Mouse (Mus musculus): ENCODE data around the gene Unc119b. TPM values are rescaled to one million over a fixed set of nuclear protein-coding genes. Genes with fewer than 3 reads are reported as not detected.
"Not testable (repeated sequence)": the region's sequence is repeated elsewhere in the genome, so short reads cannot be mapped to it uniquely, and the experiment has no call there.

Unc119b gene
- total and polyA plus RNA-seq, 3 experiments = 12.5 to 32.8 (median 14.3) TPM

- Histone ChIP-seq H3K36me3 (replicated peaks) (peaks cover 58% of the 10 kb centered on the region), H3K4me3 (ENCODE audit: low read depth, low read length) (peak within 1 kb of the TSS; percentile 78), H3K4me1 (ENCODE audit: insufficient read depth, low read depth, low read length) (peaks cover 19% of the 10 kb centered on the region), H3K27me3 (ENCODE audit: insufficient read depth, low read length) (no peaks in the 10 kb centered on the region), H3K9me3 (replicated peaks) (peaks cover 3% of the 10 kb centered on the region; the same call in 1 of the 2 replicates)
- ATAC-seq (ENCODE audit: extremely low read depth, insufficient number of reproducible peaks, low FRiP score, poor library complexity, severe bottlenecking) (peak; percentile 85), DNase-seq (ENCODE audit: low spot score) (peak; percentile 99)
- TF ChIP-seq POLR2AphosphoS5 (IDR thresholded peaks at IDR 0.05; ENCODE audit: insufficient replicate concordance, low read depth, low read length) (no peak), GATA2 (IDR thresholded peaks at IDR 0.05; ENCODE audit: borderline replicate concordance, low read depth, low read length) (no peak), CTCF (IDR thresholded peaks at IDR 0.05; ENCODE audit: low read depth, low read length) (no peak), GATA1 (IDR thresholded peaks at IDR 0.05; ENCODE audit: borderline replicate concordance, low read length) (no peak), TAL1 (conservative IDR thresholded peaks at IDR 0.05; ENCODE audit: low read depth, low read length) (no peak)
Observed at GRCm38 (mm10) chr5:115118961-115119570, 15.7 kb downstream of the Unc119b start, which contains the start of gene Acads. Gene Acads, minus strand, starts transcription at chr5:115119346.

DNA sequence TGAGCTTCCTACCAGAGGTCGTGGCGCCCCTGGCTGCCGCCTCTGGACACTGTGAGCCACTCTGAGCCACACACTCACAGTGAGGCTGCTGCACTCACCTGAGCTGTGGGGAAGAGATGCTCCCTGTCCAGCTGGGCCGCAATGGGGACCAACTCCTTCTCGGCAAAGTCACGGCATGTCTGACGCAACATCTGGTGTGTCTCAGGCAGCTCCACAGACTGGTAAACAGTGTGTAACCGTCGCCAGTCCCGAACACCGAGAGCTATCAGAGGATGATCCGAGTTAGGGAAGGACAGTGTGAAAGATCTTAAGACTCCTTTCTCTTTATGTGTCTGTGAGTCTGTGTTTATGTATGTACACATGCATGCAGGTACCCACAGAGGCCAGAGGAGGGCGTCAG lies 17.3 kb downstream of the Unc119b start:
- Histone ChIP-seq H3K4me1 (ENCODE audit: insufficient read depth, low read depth, low read length) (peaks cover 22% of the 10 kb centered on the region), H3K36me3 (replicated peaks) (peaks cover 59% of the 10 kb centered on the region), H3K27me3 (ENCODE audit: insufficient read depth, low read length) (no peaks in the 10 kb centered on the region), H3K4me3 (ENCODE audit: low read depth, low read length) (0 out of 2 replicates have a peak overlapping the region, but pooled peaks have one; percentile 28), H3K9me3 (replicated peaks) (peaks cover 3% of the 10 kb centered on the region; the same call in 1 of the 2 replicates)
- no peak for ATAC-seq (ENCODE audit: extremely low read depth, insufficient number of reproducible peaks, low FRiP score, poor library complexity, severe bottlenecking)
- DNase-seq (ENCODE audit: low spot score) = no peak
- no peak for TF ChIP-seq TAL1 (conservative IDR thresholded peaks at IDR 0.05; ENCODE audit: low read depth, low read length)
- TF ChIP-seq GATA1 (IDR thresholded peaks at IDR 0.05; ENCODE audit: borderline replicate concordance, low read length) = no peak

GRCm38 (mm10) chr5:115116426-115116825 lies 18.3 kb downstream of the Unc119b start:
- peaks cover 64% of the 10 kb centered on the region for H3K36me3 ChIP-seq (replicated peaks)
- DNase-seq (ENCODE audit: low spot score) (no peak), ATAC-seq (ENCODE audit: extremely low read depth, insufficient number of reproducible peaks, low FRiP score, poor library complexity, severe bottlenecking) (no peak)
- H3K9me3 ChIP-seq (replicated peaks) = peaks cover 3% of the 10 kb centered on the region; the same call in 1 of the 2 replicates
- H3K4me1 ChIP-seq (ENCODE audit: insufficient read depth, low read depth, low read length) = peaks cover 19% of the 10 kb centered on the region
- H3K4me3 ChIP-seq (ENCODE audit: low read depth, low read length) = no peak overlapping the region
- H3K27me3 ChIP-seq (ENCODE audit: insufficient read depth, low read length) = no peaks in the 10 kb centered on the region
- TF ChIP-seq POLR2AphosphoS5 (IDR thresholded peaks at IDR 0.05; ENCODE audit: insufficient replicate concordance, low read depth, low read length) (no peak), CTCF (IDR thresholded peaks at IDR 0.05; ENCODE audit: low read depth, low read length) (no peak), TAL1 (conservative IDR thresholded peaks at IDR 0.05; ENCODE audit: low read depth, low read length) (no peak), GATA1 (IDR thresholded peaks at IDR 0.05; ENCODE audit: borderline replicate concordance, low read length) (no peak), GATA2 (IDR thresholded peaks at IDR 0.05; ENCODE audit: borderline replicate concordance, low read depth, low read length) (no peak)

DNA sequence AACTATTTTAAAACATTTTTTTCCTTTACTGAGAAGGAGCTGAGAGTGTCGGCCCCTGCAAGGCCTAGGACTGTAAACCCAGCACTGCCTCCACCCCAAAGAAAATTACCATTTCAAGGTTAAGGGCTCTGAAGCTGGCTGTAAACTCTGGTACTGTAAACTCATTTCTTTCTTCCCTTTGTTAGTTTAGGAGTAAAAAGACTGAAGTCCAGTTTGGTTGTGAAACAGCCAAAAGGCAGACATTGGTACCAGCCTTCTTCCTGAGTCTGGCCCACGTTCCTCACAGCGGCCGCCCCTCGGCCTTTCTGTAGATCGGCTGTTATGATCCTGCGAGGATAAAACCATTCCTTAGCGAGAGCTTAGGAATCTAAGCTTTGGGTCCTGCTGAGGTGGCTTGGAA lies 20.3 kb downstream of the Unc119b start:
- Histone ChIP-seq H3K36me3 (replicated peaks) (peaks cover 78% of the 10 kb centered on the region), H3K4me3 (ENCODE audit: low read depth, low read length) (no peak overlapping the region)
- ATAC-seq (ENCODE audit: extremely low read depth, insufficient number of reproducible peaks, low FRiP score, poor library complexity, severe bottlenecking) = no peak

DNA sequence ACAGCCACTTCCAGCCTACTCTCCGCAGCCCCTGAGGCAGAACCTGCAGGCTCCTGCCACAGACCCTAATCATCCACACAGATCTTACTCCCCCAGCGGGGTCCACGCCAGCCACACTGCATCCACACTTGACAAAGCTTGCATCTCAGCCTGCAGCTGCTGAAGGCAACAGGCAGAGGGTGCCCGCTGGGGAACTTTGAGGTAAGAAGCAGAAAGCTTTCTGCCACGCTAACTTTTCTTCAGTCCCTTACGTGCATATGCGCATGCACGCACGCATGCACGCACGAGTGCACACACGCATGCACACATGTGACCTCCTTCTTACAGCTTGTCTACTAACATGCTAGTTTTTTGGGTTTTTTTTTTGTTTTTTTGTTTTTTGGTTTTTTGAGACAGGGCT lies 21.5 kb downstream of the Unc119b start:
- H3K27me3 ChIP-seq (ENCODE audit: insufficient read depth, low read length) = no peaks in the 10 kb centered on the region; the same call in 1 of the 2 replicates
- DNase-seq (ENCODE audit: low spot score) = no peak
- H3K4me3 ChIP-seq (ENCODE audit: low read depth, low read length) = no peak overlapping the region
- H3K9me3 ChIP-seq (replicated peaks) = peaks cover 28% of the 10 kb centered on the region
- ATAC-seq (ENCODE audit: extremely low read depth, insufficient number of reproducible peaks, low FRiP score, poor library complexity, severe bottlenecking) = no peak
- peaks cover 7% of the 10 kb centered on the region for H3K4me1 ChIP-seq (ENCODE audit: insufficient read depth, low read depth, low read length)
- no peak for TF ChIP-seq CTCF (IDR thresholded peaks at IDR 0.05; ENCODE audit: low read depth, low read length)
- H3K36me3 ChIP-seq (replicated peaks) = peaks cover 87% of the 10 kb centered on the region

More for the DNA sequence above, 20.3 kb downstream of the Unc119b start:
- no peak for DNase-seq (ENCODE audit: low spot score)
- no peaks in the 10 kb centered on the region; the same call in 1 of the 2 replicates for H3K27me3 ChIP-seq (ENCODE audit: insufficient read depth, low read length)
- peaks cover 17% of the 10 kb centered on the region for H3K4me1 ChIP-seq (ENCODE audit: insufficient read depth, low read depth, low read length)
- TF ChIP-seq POLR2AphosphoS5 (IDR thresholded peaks at IDR 0.05; ENCODE audit: insufficient replicate concordance, low read depth, low read length) (no peak), GATA1 (IDR thresholded peaks at IDR 0.05; ENCODE audit: borderline replicate concordance, low read length) (no peak), CTCF (IDR thresholded peaks at IDR 0.05; ENCODE audit: low read depth, low read length) (no peak), TAL1 (conservative IDR thresholded peaks at IDR 0.05; ENCODE audit: low read depth, low read length) (no peak), GATA2 (IDR thresholded peaks at IDR 0.05; ENCODE audit: borderline replicate concordance, low read depth, low read length) (no peak)
- peaks cover 20% of the 10 kb centered on the region for H3K9me3 ChIP-seq (replicated peaks)

- Histone ChIP-seq H3K4me3 (ENCODE audit: low read depth, low read length) (no peak overlapping the region), H3K4me1 (ENCODE audit: insufficient read depth, low read depth, low read length) (peaks cover 3% of the 10 kb centered on the region; the same call in 1 of the 2 replicates), H3K27me3 (ENCODE audit: insufficient read depth, low read length) (no peaks in the 10 kb centered on the region; the same call in 1 of the 2 replicates), H3K9me3 (replicated peaks) (peaks cover 27% of the 10 kb centered on the region), H3K36me3 (replicated peaks) (peaks cover 81% of the 10 kb centered on the region)
- DNase-seq (ENCODE audit: low spot score) (no peak), ATAC-seq (ENCODE audit: extremely low read depth, insufficient number of reproducible peaks, low FRiP score, poor library complexity, severe bottlenecking) (no peak)
- no peak for TF ChIP-seq GATA2 (IDR thresholded peaks at IDR 0.05; ENCODE audit: borderline replicate concordance, low read depth, low read length)
- TF ChIP-seq TAL1 (conservative IDR thresholded peaks at IDR 0.05; ENCODE audit: low read depth, low read length) = no peak
- TF ChIP-seq CTCF (IDR thresholded peaks at IDR 0.05; ENCODE audit: low read depth, low read length) = no peak
- TF ChIP-seq POLR2AphosphoS5 (IDR thresholded peaks at IDR 0.05; ENCODE audit: insufficient replicate concordance, low read depth, low read length) = no peak
- TF ChIP-seq GATA1 (IDR thresholded peaks at IDR 0.05; ENCODE audit: borderline replicate concordance, low read length) = no peak
Observed at GRCm38 (mm10) chr5:115111156-115111555, 23.6 kb downstream of the Unc119b start.

DNA sequence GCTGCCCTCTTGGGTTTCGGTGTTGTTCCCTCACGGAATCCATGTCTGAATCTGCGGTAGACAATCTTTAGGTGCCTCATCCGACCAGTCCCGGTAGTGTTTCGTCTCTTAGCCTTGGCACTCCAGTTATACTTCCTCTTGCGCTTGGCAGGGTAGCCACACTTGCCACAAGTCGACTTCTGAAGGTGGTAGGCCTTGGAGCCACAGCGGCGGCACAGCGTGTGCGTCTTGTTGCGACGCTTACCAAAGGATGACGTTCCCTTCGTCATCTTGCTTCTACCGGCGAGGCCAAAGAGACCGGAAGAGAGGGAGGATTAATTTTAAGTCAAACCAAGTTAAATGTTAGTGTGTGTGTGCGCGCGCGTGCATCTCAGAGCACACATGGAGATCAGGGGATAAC lies 31.5 kb downstream of the Unc119b start:
- H3K36me3 ChIP-seq (replicated peaks) = peaks cover 69% of the 10 kb centered on the region
- H3K4me1 ChIP-seq (ENCODE audit: insufficient read depth, low read depth, low read length); ATAC-seq (ENCODE audit: extremely low read depth, insufficient number of reproducible peaks, low FRiP score, poor library complexity, severe bottlenecking); H3K9me3 ChIP-seq (replicated peaks); DNase-seq (ENCODE audit: low spot score); H3K4me3 ChIP-seq (ENCODE audit: low read depth, low read length); H3K27me3 ChIP-seq (ENCODE audit: insufficient read depth, low read length): not testable (repeated sequence)

Measured in G1E (cell line).